Mouse (Mus musculus): Measurements from ENCODE around the gene Sncb. TPM values are rescaled to one million over a fixed set of nuclear protein-coding genes. Genes with fewer than 3 reads are reported as not detected.

The Sncb gene
- total and polyA plus RNA-seq, 3 experiments, result not detected

GRCm38 (mm10) chr13:54716916-54717315 lies 49.5 kb downstream of the Sncb start:
- no peak overlapping the region for H3K9ac ChIP-seq (ENCODE audit: control insufficient read depth, low read depth, low read length, poor library complexity, severe bottlenecking)
- TF ChIP-seq TBP (IDR thresholded peaks at IDR 0.05; ENCODE audit: low read depth, low read length) (no peak), BHLHE40 (IDR thresholded peaks at IDR 0.05; ENCODE audit: borderline replicate concordance, low read depth, low read length) (no peak), CTCF (IDR thresholded peaks at IDR 0.05 in 2 of 3, conservative IDR thresholded peaks at IDR 0.05 in 1 of 3; ENCODE audit: control insufficient read depth in 1 of 3, insufficient read depth in 1 of 3, low read depth in 2 of 3, low read length in 3 of 3, poor library complexity in 1 of 3, severe bottlenecking in 1 of 3) (peak; percentile 44 to 83 (median 57)), SMC3 (IDR thresholded peaks at IDR 0.05; ENCODE audit: low read depth, low read length) (peak; percentile 44), RAD21 (IDR thresholded peaks at IDR 0.05; ENCODE audit: low read depth, low read length) (peak; percentile 39), MYC (IDR thresholded peaks at IDR 0.05; ENCODE audit: low read depth, low read length) (no peak)
- no peaks in the 10 kb centered on the region for H3K36me3 ChIP-seq (ENCODE audit: control insufficient read depth in 1 of 2, insufficient read depth in 2 of 2, low read length in 2 of 2)
- no peaks in the 10 kb centered on the region for H3K27me3 ChIP-seq (ENCODE audit: control insufficient read depth in 1 of 2, insufficient read depth in 2 of 2, low read length in 2 of 2)
- peak; percentile 21 for DNase-seq (ENCODE audit: low read depth, low spot score)
- no peak overlapping the region for H3K4me3 ChIP-seq (ENCODE audit: control insufficient read depth in 1 of 2, insufficient read depth in 1 of 2, low read depth in 2 of 2, low read length in 2 of 2)
- H3K79me2 ChIP-seq (ENCODE audit: control insufficient read depth, insufficient read depth, low read length, poor library complexity), result no peaks in the 10 kb centered on the region
- no peaks in the 10 kb centered on the region for H3K4me1 ChIP-seq (ENCODE audit: control insufficient read depth in 1 of 2, insufficient read depth in 2 of 2, low read length in 2 of 2)
- no peaks in the 10 kb centered on the region for H3K9me3 ChIP-seq (replicated peaks; ENCODE audit: insufficient read depth, low read length)
- no peak overlapping the region for H3K27ac ChIP-seq (ENCODE audit: control insufficient read depth, low read depth, low read length)

- Histone ChIP-seq H3K27ac (ENCODE audit: control insufficient read depth, low read depth, low read length) (no peak overlapping the region), H3K9me3 (replicated peaks; ENCODE audit: insufficient read depth, low read length) (no peaks in the 10 kb centered on the region), H3K9ac (ENCODE audit: control insufficient read depth, low read depth, low read length, poor library complexity, severe bottlenecking) (no peak overlapping the region), H3K4me1 (ENCODE audit: control insufficient read depth in 1 of 2, insufficient read depth in 2 of 2, low read length in 2 of 2) (no peaks in the 10 kb centered on the region), H3K4me3 (ENCODE audit: control insufficient read depth in 1 of 2, insufficient read depth in 1 of 2, low read depth in 2 of 2, low read length in 2 of 2) (no peak overlapping the region), H3K36me3 (ENCODE audit: control insufficient read depth in 1 of 2, insufficient read depth in 2 of 2, low read length in 2 of 2) (no peaks in the 10 kb centered on the region), H3K79me2 (ENCODE audit: control insufficient read depth, insufficient read depth, low read length, poor library complexity) (no peaks in the 10 kb centered on the region), H3K27me3 (ENCODE audit: control insufficient read depth in 1 of 2, insufficient read depth in 2 of 2, low read length in 2 of 2) (no peaks in the 10 kb centered on the region)
- TF ChIP-seq MEF2A (IDR thresholded peaks at IDR 0.05; ENCODE audit: extremely low read depth, insufficient replicate concordance, low read depth, low read length, poor library complexity, severe bottlenecking) (no peak), GATA1 (IDR thresholded peaks at IDR 0.05; ENCODE audit: low read depth, low read length) (no peak), CTCF (IDR thresholded peaks at IDR 0.05 in 2 of 3, conservative IDR thresholded peaks at IDR 0.05 in 1 of 3; ENCODE audit: control insufficient read depth in 1 of 3, insufficient read depth in 1 of 3, low read depth in 2 of 3, low read length in 3 of 3, poor library complexity in 1 of 3, severe bottlenecking in 1 of 3) (no peak), POLR2A (IDR thresholded peaks at IDR 0.05; ENCODE audit: control insufficient read depth in 1 of 2, insufficient read depth in 1 of 2, low read depth in 1 of 2, low read length in 2 of 2, poor library complexity in 1 of 2) (no peak), MAFK (IDR thresholded peaks at IDR 0.05; ENCODE audit: borderline replicate concordance, low read depth, low read length) (no peak), RAD21 (IDR thresholded peaks at IDR 0.05; ENCODE audit: low read depth, low read length) (no peak)
- no peak for DNase-seq (ENCODE audit: low read depth, low spot score)
Measured at GRCm38 (mm10) chr13:54714996-54715395, 51.4 kb downstream of the Sncb start.

GRCm38 (mm10) chr13:54714393-54714792 lies 52.0 kb downstream of the Sncb start:
- no peak for TF ChIP-seq JUND (IDR thresholded peaks at IDR 0.05; ENCODE audit: low read depth, low read length)
- TF ChIP-seq CTCF (IDR thresholded peaks at IDR 0.05 in 2 of 3, conservative IDR thresholded peaks at IDR 0.05 in 1 of 3; ENCODE audit: control insufficient read depth in 1 of 3, insufficient read depth in 1 of 3, low read depth in 2 of 3, low read length in 3 of 3, poor library complexity in 1 of 3, severe bottlenecking in 1 of 3), result peak in 2 of 3 experiments; percentile 5 to 36; a peak in 3 of 6 replicates
- Histone ChIP-seq H3K4me1 (ENCODE audit: control insufficient read depth in 1 of 2, insufficient read depth in 2 of 2, low read length in 2 of 2) (no peaks in the 10 kb centered on the region), H3K9ac (ENCODE audit: control insufficient read depth, low read depth, low read length, poor library complexity, severe bottlenecking) (no peak overlapping the region), H3K27me3 (ENCODE audit: control insufficient read depth in 1 of 2, insufficient read depth in 2 of 2, low read length in 2 of 2) (no peaks in the 10 kb centered on the region), H3K79me2 (ENCODE audit: control insufficient read depth, insufficient read depth, low read length, poor library complexity) (no peaks in the 10 kb centered on the region), H3K4me3 (ENCODE audit: control insufficient read depth in 1 of 2, insufficient read depth in 1 of 2, low read depth in 2 of 2, low read length in 2 of 2) (no peak overlapping the region), H3K36me3 (ENCODE audit: control insufficient read depth in 1 of 2, insufficient read depth in 2 of 2, low read length in 2 of 2) (no peaks in the 10 kb centered on the region), H3K27ac (ENCODE audit: control insufficient read depth, low read depth, low read length) (no peak overlapping the region), H3K9me3 (replicated peaks; ENCODE audit: insufficient read depth, low read length) (no peaks in the 10 kb centered on the region)
- no peak for DNase-seq (ENCODE audit: low read depth, low spot score)
